Mouse (Mus musculus) thymus, postnatal 10 days (tissue): ENCODE measurements around the gene Cisd3.
"Not testable (repeated sequence)": the region's sequence is repeated elsewhere in the genome, so short reads cannot be mapped to it uniquely, and the experiment has no call there.

Experiments used
- DNase-seq, 2 experiments: peaks; one replicate each; pipeline ENCODE4 v3.0.0; 2021; ENCODE audit warnings: low spot score in 2 of 2

Gene Cisd3

GRCm38 (mm10) chr11:97685613-97686321 lies at the start of gene Cisd3:
Cisd3 (plus strand) TSS chr11:97685826.
- DNase-seq: peak; percentile 70 to 73

- DNase-seq: no peak
These were observed 44.0 kb upstream of the Cisd3 start for GRCm38 (mm10) chr11:97641668-97642067.

- DNase-seq: no peak
These were observed 42.9 kb upstream of the Cisd3 start for GRCm38 (mm10) chr11:97642746-97643145.

- no peak for DNase-seq
These were observed 42.1 kb upstream of the Cisd3 start for GRCm38 (mm10) chr11:97643380-97644055.

- peak; percentile 53 to 77 for DNase-seq
These were observed 40.8 kb upstream of the Cisd3 start for GRCm38 (mm10) chr11:97644834-97645233.

- DNase-seq: not testable (repeated sequence)
These were observed 37.1 kb upstream of the Cisd3 start for GRCm38 (mm10) chr11:97648541-97648940.

GRCm38 (mm10) chr11:97650341-97650740 lies 35.3 kb upstream of the Cisd3 start:
- DNase-seq: no peak

- DNase-seq: not testable (repeated sequence)
These were observed 32.2 kb upstream of the Cisd3 start for GRCm38 (mm10) chr11:97653376-97653775.

GRCm38 (mm10) chr11:97654210-97654609 lies 31.4 kb upstream of the Cisd3 start:
- no peak for DNase-seq

- no peak for DNase-seq
These were observed 29.2 kb upstream of the Cisd3 start for GRCm38 (mm10) chr11:97656269-97656971.

GRCm38 (mm10) chr11:97657184-97657945 lies 28.3 kb upstream of the Cisd3 start:
- no peak for DNase-seq

- not testable (repeated sequence) for DNase-seq
These were observed 27.7 kb upstream of the Cisd3 start for GRCm38 (mm10) chr11:97657967-97658366.

- DNase-seq: no peak
These were observed 26.8 kb upstream of the Cisd3 start for GRCm38 (mm10) chr11:97658751-97659266.

GRCm38 (mm10) chr11:97659267-97659989 lies 26.2 kb upstream of the Cisd3 start:
- DNase-seq: no peak

- peak; percentile 60 to 72 for DNase-seq
These were observed 25.5 kb upstream of the Cisd3 start for GRCm38 (mm10) chr11:97659990-97660714.

GRCm38 (mm10) chr11:97660734-97661647 lies 24.6 kb upstream of the Cisd3 start:
- DNase-seq: no peak

GRCm38 (mm10) chr11:97661648-97662133 lies 23.9 kb upstream of the Cisd3 start:
- DNase-seq: peak; percentile 62 to 63

- DNase-seq: peak in 1 of 2 experiments; percentile 17
These were observed 23.3 kb upstream of the Cisd3 start for GRCm38 (mm10) chr11:97662207-97662892.
